Mouse (Mus musculus): ENCODE results near the gene Rnaseh2b.

Rnaseh2b gene

DNA sequence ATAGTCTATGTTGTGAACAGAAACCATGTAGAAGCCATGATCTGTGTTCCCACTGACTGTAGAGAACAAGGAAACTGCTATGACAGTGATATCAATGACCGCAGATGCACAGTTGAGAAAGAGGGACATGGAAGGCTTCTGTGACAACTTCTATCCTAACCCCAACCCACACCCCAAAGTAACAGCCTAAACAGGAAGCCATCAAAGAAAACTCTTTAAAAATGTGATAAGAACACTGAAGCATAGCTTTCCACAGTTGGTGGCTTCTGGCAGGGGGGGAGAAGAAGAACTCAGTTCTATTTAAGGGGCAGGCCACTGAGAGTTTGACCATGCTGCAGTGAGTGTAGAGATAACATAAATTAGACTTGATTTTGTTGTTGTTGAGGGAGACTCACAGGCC, 19.3 kb downstream of the Rnaseh2b start:
- no peak for DNase-seq (ENCODE audit: low read depth, low spot score)

DNA sequence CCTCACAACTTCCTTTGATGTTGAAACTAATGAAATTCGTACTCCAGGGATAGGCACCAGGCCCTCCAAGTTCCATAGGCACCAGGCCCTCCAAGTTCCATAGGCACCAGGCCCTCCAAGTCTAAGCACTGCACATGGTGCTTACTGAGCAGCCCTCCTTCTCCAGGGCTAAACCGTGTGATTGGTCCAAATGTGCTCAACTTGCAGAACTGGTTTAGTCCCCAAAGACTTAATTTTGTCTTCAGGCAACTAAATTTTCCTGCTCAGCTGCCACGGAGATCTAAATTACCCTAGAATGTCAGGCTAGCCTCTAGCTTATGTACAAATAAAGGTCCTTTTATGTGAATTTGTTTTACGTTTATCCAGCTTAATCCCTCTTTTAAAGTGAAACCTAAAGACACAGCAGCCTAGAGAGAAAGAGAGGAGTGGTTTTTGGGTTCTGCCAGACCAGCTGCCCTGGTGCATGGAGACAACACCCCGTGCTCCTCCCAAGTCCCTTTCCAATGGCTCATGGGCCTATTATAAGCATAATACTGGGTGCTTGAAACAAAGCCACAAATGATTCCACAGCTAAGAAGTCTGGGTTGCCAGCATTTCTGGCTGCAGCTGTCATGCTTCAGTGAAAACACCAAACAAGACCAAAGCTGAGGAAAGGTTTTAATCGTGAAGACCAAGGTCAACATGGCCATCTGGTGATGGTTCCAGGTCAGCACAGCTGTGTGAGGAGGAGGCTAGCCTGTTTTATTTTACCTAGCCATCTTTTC, 30.4 kb downstream of the Rnaseh2b start:
- peak; percentile 39 for DNase-seq (ENCODE audit: low read depth, low spot score)

DNA sequence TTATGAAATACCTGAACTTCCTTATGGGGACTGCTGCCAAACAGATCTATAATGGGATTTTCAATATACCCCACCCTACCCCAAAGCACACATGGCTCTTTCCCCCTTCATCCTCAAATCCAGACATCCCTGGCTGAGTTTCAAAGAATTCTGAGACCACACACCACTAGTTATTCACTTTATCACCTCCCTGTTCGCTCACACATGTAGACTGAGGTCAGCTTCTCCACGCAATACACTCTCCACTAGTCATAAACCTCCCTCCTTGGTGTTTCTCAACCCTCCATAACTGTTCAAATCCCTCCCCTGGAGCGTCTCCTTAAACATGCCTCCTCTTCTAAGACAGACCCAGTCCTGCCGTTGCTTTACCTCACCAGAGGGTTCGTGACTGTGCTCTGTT, 31.1 kb downstream of the Rnaseh2b start:
- no peak for DNase-seq (ENCODE audit: low read depth, low spot score)

DNA sequence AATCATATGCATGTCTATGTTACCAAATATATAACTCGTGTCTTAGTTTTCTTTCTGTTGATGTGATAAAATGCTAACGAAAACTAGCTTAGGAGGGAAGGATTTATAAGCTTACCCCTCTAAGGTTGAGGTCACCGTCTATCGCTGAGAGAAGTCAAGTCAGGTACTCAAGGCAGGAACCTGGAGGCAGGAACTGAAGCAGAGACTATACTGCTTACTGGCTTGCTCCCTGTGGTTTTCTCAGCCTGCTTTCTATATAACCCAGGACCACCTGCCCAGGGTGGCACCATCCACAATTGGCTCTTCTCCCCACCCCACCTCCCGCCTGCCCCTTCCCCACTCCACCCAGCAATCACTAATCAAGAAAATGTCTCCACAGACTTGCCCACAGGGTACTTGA, 32.6 kb downstream of the Rnaseh2b start:
- no peak for DNase-seq (ENCODE audit: low read depth, low spot score)

DNA sequence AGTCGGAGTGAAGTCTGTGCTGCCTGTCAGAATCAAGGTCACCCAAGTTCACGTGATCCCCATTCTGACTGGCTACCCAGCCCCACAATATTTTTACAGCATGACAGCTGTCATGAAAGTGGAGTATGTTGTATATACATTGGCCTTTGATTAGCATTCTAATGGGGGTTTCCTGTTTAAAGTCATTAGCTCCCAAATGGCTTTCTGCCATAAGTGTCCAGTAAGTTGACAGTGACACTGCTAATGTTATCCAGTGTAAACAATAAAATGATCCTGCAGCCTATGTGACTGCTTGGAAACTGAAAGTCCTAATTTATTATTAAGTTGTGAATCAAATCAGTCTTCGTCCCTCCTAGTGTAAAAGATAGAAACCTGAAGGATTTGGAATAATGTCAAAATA, 33.6 kb downstream of the Rnaseh2b start:
- no peak for DNase-seq (ENCODE audit: low read depth, low spot score)

DNA sequence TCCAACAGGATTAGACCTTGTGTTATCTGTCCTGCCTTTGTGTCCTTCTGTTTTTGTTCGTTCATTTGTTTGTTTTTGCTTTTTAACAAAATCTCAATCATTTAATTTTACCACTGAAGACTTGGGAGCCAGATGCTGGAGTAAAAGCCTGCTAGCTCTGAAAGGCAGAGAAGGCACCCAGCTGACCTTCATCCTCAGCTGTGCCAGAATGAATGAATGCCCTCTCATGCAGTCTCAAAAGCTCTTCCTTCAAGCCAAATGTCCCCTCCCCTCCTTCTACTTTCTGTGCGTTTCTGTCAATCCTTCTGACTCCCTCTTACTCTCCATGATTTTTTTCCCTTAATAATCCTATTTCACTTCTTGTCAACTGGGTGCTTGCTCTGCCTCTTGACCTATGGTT, 34.8 kb downstream of the Rnaseh2b start:
- DNase-seq (ENCODE audit: low read depth, low spot score), result no peak

DNA sequence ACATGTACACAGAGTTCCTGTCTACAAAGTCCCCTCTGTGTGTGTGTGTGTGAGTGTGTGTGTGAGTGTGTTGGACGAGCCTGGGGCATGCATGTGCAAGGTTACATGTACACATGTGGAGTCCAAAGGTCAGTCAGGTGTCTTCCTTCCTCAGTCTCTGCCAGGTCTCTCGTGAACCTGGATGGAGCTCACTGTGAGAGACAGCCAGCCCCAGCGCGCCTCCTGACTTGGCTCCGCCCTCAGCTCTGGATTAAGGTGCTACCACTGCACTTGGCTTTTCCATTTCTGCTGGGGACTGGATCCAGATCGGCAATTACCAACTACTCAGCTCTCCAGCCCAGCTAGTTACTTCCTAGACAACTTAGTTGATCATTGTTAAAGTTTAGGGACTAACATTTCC, 36.2 kb downstream of the Rnaseh2b start:
- DNase-seq (ENCODE audit: low read depth, low spot score), result no peak

DNA sequence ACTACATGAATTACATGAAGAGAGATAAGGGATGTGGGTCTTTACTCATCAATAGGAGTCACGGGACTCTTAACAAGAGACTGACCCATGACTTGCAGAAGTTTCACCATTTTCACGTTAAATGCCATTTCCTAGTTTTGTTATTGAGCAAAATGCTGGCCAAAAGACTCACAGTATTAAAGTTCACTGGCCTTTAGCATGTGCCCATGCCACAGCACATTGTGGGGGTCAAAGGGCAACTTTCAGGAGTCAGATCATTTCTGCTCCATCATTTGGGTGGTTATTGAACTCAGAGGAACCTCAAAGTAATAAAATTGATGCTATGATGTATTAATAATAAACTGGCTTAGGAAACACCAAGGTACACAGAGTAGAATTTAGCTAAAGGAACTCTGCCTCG, 37.2 kb downstream of the Rnaseh2b start:
- DNase-seq (ENCODE audit: low read depth, low spot score), result no peak

DNA sequence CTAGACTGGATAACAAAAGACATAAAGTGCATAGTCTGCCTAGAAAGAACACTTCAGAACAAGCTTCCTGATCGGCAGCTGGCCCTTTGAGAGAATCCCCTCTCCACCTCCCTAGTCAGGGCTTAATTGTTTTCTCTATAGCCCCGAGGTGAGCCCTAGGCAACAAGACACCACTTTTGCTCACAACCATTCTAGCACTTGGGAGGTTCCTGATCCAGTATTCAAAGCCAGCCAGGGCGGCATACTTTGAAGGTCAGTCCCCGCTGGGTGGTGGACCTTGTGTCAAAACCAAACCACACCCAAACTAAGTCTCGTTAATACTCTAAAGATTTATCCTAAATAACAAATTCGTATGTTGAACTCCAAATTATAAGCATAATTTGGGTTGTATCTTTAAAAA, 39.1 kb downstream of the Rnaseh2b start:
- no peak for DNase-seq (ENCODE audit: low read depth, low spot score)

DNA sequence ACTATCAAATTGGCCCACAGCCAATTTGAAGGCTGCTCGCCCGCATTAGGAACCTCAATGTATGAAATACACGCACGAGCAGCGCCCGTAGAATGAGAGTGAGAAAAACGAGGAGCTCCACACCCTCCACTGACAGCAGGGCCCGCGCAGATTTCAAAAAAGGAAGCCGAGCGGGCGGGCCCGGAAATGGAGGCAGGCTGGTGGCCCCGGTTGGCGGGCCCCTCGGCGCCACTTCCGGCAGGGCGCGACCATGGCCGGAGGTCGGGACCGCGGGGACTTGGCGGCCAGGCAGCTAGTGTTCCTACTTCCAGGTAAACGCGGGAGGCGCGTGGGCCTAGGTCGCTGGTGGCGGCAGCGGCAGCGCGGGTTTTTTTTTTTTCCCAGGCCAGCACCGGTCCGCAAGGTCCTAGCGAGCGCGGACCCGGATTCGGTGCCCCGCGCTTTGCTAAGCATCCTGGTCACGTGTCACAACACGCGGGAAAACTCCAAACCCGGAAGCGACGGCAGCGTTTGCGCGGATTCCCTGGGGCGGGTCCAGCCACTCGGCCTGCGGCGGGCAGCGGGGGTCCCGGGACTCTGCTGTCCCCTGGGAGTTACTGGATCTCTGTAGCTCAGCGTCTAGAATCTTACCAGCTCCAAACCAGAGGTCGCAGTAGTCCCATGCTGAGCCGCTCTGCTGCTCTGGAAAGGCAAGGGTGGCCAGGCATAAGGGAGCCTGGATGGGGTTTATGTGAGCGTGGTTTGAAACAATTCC, 39.7 kb downstream of the Rnaseh2b start:
- DNase-seq (ENCODE audit: low read depth, low spot score), result peak; percentile 74

DNA sequence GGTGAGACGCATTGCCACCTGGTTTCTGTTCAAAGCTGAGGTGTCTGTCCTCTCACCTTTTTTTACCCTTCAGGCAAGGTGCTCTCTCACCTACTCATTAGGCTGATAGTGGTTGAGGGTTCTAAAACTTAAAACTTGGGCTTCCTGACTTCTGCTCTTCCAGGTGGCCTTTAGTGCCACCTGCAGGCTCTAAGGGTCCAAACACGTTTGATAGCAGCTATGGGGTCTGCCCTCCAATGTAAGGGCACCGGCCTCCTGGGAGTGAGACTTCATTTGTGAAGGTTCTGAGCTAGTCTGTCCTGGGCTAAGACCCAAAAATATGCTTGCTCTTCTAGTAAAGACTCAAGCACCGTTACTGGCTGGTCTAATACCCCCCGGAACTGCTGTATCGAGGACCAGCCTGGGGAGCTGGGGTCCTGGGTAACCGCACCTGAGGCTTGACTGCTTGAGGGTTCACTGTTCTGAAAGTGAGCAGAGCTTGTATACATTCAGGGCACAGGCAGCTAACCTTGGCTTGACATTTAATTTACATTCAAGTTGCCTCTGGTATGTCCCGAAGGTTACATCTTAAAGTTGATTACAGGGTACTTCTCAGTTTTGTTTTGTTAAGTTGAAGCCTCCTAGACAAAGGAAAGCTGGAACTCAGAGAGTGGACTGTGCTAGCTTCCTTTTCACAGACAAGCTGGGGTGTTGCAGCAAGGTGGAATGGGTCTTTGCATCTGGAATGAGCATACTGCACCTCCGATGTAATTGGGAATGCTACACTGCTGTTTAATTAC, 41.7 kb downstream of the Rnaseh2b start:
- DNase-seq (ENCODE audit: low read depth, low spot score), result no peak

DNA sequence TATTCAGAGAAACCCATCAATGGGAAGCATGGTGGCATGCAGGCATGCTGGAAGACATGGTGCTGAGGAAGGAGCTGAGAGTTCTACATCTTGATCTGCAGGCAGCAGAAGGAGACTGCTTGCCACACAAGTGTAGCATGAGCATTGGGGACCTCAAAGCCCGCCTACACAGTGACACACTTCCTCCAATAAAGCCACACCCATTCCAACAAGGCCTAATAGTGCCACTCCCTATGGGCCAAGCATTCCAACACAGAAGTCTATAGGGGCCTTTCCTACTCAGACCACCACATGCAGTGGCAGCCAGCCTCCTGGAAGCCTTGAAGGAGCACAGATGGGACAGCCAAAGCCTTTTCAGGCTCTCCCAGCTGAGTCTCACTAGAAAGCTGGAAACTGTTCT, 46.8 kb downstream of the Rnaseh2b start:
- no peak for DNase-seq (ENCODE audit: low read depth, low spot score)

DNA sequence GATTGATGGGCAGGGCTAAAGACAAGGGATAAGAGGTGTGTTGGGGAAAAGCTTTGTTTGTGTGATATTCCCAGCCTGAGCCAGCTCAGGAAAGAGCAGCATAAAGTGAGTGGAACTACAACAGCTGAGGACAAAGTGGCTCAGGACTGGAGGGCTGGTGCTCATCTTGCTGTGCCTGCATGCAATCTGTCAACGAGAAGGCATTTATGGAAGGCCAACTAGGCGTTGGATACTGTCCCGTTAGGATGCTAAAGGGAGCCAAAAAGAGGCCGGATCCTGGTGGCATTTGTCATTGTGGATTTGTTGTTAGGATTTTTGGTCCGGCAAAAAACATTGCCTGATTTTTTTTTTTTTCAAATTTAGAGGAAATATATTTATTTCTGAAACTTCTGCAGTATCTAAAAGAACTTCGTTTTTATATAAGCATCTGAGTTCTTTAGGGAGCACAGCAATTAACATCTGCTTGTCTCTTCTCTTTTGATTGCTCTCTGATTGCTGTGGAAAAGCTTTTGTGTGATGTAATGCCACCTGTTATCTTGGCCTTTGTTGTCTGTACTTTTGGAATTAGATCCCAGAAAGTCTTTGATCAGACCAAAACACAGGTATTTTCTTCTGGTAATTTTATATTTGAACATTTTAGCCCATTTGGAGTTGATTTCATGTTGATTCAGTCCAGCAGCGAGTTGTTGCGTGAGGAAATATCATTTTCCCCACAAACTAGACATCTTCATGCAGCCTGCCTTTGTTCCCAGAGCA, 49.7 kb downstream of the Rnaseh2b start:
- no peak for DNase-seq (ENCODE audit: low read depth, low spot score)

DNA sequence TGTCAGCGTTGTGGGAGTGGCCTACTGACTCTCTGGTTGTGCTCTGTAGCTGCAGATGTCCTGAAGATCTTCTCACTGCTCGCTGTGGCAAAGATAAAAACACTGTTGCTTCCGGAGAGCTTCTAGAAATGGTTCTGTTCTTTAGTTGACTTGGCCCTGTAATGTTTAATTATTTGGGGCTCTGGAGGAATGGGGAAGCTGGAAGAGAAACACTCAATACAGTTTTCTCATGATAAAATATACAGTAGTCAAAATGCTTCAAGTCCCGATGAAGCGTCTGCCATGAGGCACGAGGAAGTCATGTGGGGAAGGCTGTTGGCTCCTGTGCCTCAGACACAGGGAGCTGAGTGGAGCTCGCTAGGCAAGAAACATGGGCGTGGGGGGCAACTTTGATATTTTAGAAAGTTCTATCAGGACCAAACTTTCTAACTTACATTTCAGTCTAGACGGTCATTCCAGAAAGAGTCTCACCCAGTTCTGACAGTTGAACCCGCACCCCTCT, 50.3 kb downstream of the Rnaseh2b start:
- peak; percentile 16 for DNase-seq (ENCODE audit: low read depth, low spot score)

DNA sequence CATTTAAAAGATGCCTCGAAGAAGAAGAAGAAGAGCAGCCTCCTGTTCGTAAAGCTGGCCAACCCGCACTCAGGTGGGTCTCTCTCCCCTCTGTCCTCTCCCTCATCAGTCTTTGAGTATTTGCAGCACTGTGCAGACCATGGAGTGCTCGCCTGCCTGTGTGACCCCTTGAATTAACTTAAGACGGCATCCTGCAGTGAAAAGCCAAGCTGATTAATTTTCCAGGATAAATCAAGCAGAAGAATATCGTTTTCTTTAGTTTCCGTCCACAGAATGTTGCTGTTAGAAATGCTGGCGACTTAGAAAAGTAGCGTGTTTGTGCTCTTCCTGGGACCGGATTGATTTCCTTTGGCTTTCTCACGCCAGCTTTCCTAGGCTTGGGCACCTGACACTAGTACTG, 54.2 kb downstream of the Rnaseh2b start:
- DNase-seq (ENCODE audit: low read depth, low spot score), result no peak

DNA sequence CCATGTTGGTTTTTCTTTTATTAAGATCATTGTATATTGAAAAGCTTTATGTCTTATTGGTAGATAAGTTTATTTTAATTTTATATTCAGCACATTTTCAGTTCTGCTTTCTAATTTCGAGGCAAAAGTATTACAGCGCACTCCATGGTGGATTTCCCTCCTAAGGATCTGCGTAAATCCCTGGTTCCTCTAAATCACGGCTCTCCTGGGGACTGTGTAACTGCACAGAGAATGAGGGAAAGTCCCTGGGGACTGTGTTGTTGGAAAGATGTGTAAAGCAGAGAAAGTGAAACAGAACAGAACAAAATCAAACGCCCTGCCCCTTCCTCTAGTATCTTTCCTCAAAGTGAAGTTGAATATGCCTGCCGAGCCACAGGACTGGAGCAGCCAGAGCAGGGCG, 54.7 kb downstream of the Rnaseh2b start:
- DNase-seq (ENCODE audit: low read depth, low spot score), result peak; percentile 42

DNA sequence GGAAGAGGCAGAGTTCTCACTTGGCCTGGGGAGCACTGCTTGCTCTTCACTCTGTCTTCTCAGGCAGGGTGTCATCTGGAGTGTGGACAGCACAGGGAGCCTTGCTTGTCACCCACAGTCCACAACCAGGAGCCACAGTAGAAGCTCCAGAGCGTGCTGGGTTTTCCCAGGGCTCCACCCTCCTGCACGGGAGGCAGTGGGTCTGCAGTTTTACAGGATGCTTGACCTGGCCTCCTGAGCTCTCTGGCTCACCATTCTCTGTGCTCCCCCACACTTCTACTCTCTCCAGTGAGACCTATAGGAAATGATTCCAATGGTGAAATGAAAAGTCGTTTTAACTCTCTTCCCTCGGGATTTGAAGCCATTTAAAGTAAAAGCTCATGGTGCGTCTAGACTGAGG, 57.4 kb downstream of the Rnaseh2b start:
- no peak for DNase-seq (ENCODE audit: low read depth, low spot score)

DNA sequence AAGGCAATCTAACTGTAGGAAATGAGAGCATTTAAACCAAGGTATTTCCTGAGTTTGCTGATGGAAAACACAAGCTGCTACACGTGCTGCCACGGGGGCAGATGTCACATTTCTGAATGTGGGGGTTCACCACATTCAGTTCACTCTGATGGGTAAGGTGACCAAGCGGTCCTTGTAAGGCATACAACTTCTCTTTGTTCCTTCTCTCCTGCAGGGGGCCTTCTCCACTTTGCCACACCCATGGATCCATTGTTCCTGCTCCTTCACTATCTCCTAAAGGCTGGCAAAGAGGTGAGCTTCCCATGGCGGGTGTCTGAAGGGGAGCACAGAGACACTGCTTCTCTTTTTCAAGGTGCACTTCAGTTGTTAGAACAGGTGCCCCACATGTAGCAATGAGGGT, 57.8 kb downstream of the Rnaseh2b start:
- DNase-seq (ENCODE audit: low read depth, low spot score), result no peak

DNA sequence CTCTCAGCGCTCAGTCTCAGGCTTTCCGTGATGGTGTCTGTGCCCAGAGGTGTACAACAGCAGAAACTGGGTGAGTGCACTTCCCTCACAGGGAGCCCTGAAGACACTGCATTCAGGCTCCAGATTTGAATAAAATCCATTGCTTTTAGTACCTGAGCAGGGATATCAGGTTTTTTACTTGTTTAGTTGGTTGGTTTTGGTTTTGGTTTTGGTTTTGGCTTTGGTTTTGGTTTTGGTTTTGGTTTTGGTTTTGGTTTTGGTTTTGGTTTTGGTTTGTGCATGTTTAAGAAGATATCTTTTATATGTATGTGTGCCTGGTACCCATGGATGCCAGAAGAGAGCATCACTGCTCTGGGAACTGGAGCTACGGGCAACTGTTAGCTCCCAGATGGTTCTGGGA, 58.5 kb downstream of the Rnaseh2b start:
- no peak for DNase-seq (ENCODE audit: low read depth, low spot score)

DNA sequence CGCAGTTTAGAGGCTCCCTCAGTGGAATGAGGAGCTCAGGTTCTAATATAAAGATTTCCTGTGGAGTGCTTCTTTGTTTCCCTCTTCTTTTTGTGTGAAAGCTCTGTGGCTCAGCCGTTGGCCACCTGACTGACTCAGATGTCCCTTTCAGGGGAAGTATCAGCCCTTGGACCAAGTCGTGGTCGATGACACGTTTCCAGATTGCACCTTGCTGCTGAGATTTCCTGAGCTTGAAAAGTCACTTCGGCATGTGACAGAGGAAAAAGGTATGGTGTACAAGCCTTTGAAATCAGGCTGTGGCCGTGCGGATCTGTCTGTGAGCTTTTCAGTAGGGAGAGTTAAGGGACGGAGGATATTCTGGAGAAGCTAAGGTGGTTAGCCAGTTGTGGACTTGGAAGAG, 61.0 kb downstream of the Rnaseh2b start:
- DNase-seq (ENCODE audit: low read depth, low spot score), result no peak

DNA sequence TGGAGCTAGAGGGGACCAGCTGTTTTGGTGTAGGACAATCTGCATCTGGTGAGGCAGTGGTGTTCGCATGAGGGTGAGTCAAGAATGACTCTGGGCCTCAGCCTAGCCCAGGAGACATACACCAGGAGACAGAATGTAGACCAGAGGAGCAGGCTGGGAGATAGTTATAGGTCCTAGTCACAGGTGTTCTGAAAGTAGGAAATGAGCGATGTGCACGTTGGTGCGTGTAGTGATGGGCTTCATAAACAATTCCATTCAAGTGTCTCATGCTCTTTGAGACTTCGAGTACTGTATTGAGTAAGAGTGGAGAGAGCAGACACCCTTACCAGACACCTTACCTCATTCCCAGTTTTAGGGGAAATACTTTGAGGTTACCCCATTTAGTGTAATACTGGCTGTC, 61.4 kb downstream of the Rnaseh2b start:
- no peak for DNase-seq (ENCODE audit: low read depth, low spot score)

DNA sequence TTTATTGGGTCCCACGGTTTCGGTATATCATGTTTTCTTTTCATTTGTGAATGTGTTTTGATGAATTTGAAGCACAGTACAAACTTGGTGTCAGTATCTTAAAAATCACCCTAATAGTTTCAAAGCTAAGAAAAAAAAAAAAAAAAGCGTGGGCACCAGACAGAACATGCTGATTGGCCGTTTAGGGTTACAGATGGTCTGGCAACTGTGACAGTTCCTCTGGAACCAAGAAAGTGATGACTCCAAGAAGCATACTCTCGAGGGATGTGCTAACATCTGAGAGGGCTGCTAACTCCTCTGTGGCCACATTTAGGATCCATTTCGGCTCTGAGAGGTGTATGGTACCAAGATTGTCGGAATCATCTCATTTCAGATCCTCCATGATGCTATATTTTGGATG, 62.8 kb downstream of the Rnaseh2b start:
- no peak for DNase-seq (ENCODE audit: low read depth, low spot score)

All from skeletal muscle tissue, adult 2 months (tissue).